Mouse (Mus musculus) bone marrow macrophage, adult 2 months (primary cell): ENCODE data around the gene Mgat2.

Experiments used
- CTCF ChIP-seq: IDR thresholded peaks from 2 replicates; pipeline ENCODE4 v1.5.1; 2012; ENCODE audit warnings: low read depth, mild to moderate bottlenecking, low read length, moderate library complexity
- POLR2A ChIP-seq: IDR thresholded peaks from 2 replicates; pipeline ENCODE4 v1.6.1; 2012; ENCODE audit warnings: mild to moderate bottlenecking, low read depth, low read length, borderline replicate concordance

DNA sequence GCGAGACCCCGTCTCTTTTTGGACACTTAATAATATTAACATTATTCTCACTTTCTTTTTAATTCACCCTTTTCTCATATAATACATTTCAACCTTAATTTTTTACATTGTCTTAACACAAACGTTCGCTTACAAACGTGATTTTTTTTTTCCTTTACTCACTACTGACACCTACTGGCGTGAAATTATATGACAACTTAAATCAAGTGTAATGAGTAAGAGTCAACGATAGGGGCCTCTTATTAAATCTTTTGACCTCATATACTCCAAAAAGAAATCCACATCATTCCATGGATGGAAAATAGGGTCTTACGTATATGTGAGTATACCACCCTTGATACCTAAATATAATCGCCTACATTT lies 24.4 kb upstream of the Mgat2 start:
- TF ChIP-seq CTCF (no peak), POLR2A (no peak)
